Mouse (Mus musculus) brain, embryonic 14.5 days (tissue): ENCODE results near the gene Apol8.

Experiments
- CTCF ChIP-seq: fragments of 200-500 bp; IDR thresholded peaks from 2 replicates; pipeline ENCODE4 v1.5.1; 2012; ENCODE audit warnings: inconsistent platforms, mild to moderate bottlenecking, moderate library complexity, borderline replicate concordance; ENCODE audit not compliant: insufficient read depth, insufficient read length; ENCODE audit errors: extremely low read depth
- POLR2A ChIP-seq: fragments of 200-500 bp; IDR thresholded peaks from 2 replicates; pipeline ENCODE4 v1.6.1; 2012; ENCODE audit warnings: mild to moderate bottlenecking, inconsistent platforms, borderline replicate concordance; ENCODE audit not compliant: poor library complexity, insufficient read depth, insufficient read length, severe bottlenecking; ENCODE audit errors: extremely low read depth

DNA sequence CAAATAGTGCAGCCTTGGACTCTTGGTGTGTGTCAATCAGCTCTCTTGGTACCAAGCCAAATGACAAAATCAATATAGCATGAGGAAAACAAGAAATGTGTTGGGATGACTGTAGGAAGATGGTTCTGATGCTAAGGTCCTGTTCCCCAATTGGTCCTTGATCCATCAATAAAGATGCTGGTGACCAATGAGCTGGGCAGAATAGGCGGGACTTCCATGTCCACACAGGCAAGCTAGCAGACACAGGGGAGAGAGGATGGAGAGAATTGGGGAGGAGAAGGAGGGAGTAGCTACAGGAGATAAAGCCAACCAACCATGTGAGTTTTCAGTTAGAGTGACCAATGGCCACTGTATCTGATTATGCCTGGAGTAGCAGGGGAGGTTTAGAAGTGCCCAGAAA is 10.5 kb downstream of the Apol8 start:
- no peak for TF ChIP-seq CTCF
- no peak for TF ChIP-seq POLR2A
